Mouse (Mus musculus): ENCODE measurements around the gene Gxylt2. TPM values are rescaled to one million over a fixed set of nuclear protein-coding genes. Genes with fewer than 3 reads are reported as not detected.

Gene Gxylt2
- polyA plus RNA-seq, 1 experiment = 8.5 TPM

DNA sequence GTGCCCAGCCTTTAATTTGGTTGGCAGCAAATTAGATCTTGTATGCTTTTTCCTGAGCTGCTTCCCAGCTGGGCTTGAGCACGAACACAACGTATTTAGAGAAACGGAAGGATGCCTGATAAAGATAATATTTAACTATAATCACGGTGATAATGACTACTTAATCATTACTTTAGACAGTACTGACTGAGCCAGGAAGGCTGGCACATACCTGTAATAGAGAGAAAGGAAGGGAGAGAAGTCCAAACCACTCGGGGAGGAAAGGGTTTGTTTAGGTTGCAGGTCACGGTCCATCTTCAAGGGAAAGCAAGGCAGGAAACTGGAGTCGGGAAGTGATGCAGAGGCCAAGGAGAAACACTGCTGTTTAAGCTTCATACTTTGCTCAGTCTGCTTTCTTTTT is 11.6 kb downstream of the Gxylt2 start:
- DNase-seq (ENCODE audit: low spot score) = no peak

DNA sequence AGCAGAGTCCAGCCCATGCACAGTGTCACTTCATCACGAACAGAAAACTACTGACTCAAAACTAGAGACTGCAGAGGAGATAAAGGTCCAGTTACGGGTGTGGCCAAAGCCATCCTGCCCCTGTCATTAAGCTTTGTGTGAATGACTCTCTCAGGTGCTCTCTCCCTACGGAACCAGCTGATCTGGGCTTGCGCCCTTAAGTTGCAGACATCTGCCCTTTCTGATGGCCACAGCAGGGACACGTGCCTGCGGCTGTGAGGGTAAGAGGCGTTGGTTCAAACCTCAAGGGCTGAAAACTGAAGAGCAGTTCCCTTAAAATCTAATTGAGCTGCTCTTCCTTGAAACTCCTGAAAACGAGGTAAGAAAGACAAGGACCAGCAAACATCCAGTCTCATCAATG is 12.3 kb downstream of the Gxylt2 start:
- DNase-seq (ENCODE audit: low spot score) = no peak

DNA sequence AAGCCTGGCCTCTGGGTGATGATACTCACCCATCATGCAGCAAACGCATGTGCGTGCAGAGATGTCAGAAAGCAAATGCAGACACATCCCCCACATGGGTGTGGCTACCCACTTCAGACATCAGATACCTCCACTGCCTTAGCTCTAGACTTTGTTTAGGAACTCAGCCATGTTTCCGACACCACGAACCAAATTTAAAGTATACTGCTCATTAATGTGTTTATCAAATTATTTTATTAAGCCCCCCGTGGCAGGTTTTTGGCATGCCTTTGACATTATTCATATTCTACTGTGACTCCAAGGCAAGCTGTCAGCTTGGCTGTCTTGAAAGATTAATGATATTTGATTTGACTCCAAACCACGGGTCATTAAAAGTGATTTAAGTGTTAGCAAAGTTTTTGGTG is 15.6 kb downstream of the Gxylt2 start:
- no peak for DNase-seq (ENCODE audit: low spot score)

DNA sequence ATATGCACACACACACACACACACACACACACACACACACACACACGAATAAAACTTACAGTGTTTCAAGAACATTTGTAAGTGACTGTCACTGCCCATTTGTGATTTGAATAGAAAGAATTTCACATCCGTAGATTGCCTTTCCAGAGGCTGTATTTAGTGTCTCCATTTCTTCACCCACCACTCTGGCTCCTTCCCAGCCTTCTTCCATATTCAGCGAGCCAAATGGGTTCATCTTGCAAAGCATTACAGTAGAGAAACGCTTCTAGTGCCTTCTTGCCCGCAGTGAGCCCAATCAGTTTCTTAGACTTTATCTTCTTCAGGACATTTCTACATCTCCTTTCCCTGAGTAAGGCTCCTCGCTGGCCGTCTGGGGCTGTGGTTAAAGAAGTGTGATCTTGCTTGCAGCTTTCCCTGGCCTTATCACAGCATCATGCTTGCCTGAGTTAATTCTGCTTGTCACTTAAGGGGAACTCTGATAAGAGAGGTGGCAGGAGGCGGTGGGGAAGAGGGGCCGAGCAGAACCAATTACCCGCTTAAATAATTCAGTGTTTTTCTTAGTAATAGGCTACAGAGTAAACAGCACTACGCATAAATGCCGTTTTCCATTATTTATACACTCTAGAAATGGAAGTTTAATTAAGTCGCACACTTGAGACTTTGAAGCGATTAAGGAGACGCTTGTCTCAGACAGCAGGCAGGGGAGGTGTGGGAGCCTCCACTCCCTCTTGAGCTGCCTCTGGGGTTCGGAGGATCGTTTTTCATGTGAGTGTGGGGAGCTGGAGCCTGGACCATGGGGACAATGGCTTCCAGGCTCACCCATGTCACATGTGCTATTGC is 16.6 kb downstream of the Gxylt2 start:
- DNase-seq (ENCODE audit: low spot score) = no peak

DNA sequence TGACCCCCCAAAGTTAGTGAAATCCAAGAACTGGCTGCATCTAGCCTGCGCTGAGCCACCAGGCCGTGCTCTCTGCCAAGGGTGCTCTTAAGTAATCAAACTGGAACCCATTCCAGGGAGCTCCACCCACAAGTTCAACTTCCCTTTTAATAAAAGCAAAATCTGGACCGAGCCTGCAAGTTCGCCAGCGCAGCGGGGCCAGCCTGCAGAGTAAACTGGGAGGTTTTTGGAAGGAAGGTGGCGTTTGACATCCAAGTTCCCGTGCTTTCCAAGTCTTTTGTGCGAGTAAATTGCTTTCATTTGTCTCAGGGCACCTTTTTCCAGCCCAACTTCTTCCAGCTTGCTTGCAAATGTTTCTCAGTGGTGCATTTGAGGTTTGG is 27.5 kb downstream of the Gxylt2 start:
- DNase-seq (ENCODE audit: low spot score) = no peak

DNA sequence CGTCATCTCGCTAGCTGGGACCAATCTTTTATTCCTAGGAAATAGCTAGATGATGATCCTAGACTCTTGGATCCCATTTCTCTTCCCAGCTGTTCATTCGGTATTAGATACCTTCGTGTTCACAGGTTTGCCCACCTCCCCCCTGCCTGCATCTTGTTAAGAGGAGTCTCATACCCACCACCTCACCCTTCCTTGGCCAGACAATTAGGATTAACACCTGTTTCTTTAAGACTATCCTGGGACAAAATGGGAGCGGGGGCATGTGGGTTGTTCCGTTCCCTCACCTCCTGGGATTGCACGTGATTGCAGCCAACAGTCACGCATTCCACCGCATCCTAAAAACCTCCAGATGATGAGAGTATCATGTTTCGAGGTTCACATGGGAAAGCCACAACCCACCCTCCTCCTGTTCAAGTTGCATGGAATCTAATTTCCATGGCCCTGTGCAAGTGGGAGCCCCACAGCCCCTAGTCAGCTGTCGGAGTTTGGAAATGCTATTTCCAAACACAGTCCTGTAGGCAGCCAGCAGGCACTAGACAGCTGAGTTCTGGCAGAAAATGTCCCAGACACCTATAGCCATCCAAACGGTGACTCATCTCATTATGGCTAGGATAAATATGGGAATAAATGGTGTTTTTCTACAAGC is 28.0 kb downstream of the Gxylt2 start:
- no peak for DNase-seq (ENCODE audit: low spot score)

DNA sequence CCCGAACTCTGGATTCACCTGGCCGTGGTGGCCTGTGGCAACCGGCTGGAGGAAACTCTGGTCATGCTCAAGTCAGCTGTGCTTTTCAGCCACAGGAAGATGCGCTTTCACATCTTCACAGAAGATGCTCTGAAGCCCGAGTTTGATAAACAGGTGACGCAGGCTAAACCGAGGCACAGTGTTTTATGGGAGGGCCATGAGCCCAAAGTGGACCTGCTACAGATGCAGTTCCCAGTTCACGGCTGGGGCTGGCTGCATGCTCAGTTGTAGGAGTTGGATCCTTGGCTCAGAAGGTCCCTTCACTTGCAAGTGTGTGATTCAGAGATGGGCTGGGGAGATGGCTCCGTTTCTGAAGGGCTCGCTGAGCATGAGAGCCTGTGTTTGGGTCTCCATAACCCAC is 28.7 kb downstream of the Gxylt2 start:
- no peak for DNase-seq (ENCODE audit: low spot score)

DNA sequence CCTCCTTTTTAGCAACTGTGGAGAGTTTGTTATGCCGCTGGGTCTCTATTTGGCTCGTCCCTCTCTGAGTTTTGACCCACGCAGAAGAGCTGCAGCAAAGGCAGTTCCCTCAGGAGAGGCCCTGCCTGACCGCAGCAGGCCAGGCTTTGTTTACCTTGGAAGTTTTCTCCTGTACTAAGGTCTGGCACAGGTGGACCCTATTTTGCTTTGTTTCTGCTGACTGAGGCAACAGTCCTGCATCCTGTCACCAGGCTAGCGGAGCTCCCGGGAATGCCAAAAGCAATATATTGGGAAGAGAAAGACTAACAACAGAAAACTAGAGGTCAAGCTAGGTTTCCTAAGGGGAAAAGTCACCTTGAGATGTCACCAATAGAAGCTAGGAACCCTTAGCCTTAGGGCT is 29.8 kb downstream of the Gxylt2 start:
- no peak for DNase-seq (ENCODE audit: low spot score)

DNA sequence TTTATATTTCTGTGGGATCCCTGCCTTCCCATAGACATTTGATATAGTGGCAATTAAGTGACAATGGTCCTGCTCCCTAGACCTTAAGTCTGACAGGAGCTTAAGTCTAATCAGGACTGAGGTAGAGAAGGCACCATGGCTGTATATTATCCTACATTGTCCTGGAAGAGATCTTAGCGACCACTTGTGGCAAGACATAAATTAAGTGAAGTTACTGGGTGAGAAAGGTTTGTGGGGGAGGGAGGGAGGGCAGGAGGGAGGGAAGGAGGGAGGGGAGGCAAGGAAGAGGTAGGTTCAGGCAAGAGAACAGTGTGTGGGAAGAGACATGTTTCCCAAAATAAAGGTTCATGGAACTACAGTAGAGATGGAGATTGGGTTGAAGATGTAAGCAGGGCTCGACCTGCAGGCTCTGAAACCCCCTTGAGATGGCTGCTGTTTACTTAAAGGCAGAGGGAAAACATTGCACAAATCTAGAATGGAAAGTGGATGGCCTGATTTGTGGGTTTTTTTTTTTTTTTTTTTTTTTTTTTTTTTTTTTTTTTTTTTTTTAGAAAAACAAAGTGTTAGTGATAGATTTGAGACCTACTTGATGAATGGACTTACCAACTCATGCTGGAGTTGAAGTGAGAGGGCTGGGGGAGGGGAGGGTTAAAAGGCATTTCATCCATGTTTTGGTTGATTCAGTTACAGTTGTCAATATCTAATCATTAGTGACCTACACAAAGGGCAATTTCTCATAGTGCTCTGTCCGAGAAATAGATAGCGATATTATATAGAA is 54.1 kb downstream of the Gxylt2 start:
- no peak for DNase-seq (ENCODE audit: low spot score)

DNA sequence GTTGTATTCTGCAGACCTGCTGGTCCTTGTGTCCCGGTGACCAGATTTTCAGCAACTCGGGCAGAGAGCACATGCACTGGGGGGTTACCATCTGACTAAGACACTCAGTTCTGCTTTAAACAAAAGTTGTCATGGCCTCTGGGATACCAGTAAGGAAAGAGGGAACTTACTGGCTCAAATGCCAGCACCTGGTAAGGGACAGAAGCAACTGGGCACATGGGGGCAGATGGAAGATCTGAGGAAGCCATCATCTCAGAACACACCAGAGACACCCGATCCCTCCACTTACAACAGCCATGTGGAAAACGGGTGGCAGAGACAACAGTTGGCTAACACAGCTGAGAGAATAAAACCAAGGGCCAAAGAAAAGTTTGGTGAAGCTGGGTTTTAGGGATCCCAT is 63.2 kb downstream of the Gxylt2 start:
- DNase-seq (ENCODE audit: low spot score) = no peak

DNA sequence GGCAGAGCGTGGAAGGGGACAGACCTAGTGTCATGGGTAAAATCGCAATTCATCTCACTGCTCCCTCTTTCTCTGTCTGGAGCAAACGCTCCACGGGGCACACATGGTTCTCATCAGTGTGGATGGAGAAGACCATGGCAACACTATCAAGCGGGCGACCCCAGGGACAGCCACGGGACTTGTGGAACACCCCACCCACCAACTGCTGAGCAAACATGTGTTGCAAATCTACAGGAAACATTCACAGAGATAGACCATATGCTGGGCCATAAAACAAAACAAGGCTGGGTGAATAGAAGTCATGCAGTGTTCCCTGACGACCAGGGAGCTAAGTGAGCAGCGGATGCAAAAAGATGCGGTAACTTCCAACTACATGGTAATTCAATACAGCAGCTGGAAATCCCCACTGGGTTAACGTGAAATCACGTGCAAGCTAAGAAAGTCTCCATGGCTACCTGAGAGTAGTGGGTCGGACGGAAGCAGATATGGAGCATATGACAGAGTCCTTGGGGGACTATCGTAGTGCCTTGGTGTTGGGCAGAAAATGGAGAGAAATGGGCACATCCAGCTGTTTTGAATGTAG is 71.5 kb downstream of the Gxylt2 start:
- DNase-seq (ENCODE audit: low spot score) = no peak

DNA sequence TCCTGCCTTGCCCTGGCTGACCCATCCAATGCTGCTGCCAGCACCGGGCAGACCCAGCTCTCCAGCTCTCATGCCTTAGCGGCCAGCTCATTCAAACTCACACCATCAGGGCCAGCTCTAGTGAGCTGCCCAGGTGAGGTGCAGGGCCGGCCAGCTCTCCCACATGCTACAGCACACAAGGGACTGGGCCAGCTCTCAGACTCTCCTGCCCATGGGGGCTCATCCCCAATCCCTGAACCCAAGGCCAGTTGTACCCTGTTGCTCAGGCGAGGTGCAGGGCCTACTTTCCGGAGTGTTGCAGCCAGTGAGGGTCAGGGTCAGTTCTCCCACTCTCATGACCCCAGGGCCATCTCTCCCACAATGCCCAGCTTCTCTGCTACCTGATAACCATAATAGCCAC is 74.1 kb downstream of the Gxylt2 start:
- DNase-seq (ENCODE audit: low spot score) = no peak

DNA sequence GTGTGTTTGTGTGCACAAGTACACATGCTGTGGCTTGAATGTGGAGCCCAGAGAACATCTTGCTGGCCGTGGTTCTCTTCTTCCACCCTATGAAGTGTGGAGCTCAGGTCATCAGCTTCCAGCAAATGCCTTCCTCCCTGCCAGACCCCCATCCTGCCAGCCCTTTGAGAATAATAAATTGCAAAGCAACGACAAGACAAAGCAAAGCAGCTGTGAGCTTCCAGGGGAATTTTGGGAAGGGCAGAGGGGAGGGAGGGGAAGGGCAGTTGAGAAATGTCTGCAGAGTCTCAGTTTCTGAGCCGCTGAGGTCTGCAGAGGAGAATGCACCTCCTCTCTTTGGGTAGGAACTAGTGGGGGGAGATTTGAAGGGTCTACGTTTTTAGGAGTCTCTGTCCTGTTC is 75.9 kb downstream of the Gxylt2 start:
- no peak for DNase-seq (ENCODE audit: low spot score)

DNA sequence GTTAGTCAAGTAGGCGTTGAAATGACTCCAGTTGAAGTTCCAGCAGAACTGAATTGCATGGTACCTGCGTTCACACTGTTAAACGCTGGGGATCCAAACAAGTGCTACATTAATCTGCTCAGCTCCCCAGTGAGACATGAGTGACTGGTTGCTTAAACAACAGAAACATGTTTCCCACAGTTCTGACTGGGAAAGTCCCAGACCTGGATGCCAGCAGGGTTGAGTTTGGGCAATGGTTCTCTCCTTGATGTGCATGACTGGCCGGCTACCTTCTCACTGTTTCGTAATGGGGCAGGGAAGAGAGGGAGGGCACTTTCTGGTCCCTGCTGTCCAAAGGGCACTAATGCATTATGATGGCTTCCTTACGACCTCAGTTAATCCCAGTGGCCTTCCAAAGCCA is 77.1 kb downstream of the Gxylt2 start:
- no peak for DNase-seq (ENCODE audit: low spot score)

DNA sequence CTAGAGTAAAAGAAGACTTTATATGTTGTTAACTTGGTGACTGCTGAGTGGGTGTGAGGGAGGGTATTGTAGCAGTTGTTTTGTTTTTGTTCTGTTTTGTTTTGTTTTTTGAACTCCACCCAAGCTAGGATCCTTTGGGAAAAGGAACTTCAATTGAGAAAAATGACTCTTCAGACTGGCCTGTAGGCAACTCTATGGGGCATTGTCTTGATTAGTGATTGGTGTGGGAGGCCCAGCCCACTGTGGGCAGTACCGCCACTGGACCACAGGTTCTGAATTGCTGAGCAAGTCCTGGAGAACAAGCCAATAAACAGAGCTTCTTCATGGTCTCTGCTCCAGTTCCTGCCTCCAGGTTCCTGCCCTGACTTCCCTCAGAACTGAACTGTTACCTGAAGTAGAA is 83.2 kb downstream of the Gxylt2 start:
- DNase-seq (ENCODE audit: low spot score) = no peak

DNA sequence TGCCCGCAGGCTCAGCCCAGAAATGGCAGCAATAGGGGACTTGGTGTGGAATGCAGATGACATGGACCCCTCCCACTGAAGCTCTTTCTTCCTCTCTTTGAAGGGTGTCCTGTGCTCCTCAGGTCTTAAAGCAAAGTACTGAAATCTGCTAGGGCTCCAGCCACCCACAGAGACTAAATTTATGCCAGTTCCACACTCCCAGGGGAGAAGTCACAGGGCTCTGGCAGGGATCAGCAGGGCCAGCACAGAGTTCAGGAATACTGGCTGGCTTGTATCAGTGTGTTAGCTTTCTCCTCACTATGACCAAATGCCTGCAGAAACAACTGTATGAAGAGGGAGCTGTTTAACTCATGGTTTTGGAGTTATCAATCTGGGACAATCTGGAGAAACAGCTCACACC is 84.6 kb downstream of the Gxylt2 start:
- DNase-seq (ENCODE audit: low spot score) = no peak

DNA sequence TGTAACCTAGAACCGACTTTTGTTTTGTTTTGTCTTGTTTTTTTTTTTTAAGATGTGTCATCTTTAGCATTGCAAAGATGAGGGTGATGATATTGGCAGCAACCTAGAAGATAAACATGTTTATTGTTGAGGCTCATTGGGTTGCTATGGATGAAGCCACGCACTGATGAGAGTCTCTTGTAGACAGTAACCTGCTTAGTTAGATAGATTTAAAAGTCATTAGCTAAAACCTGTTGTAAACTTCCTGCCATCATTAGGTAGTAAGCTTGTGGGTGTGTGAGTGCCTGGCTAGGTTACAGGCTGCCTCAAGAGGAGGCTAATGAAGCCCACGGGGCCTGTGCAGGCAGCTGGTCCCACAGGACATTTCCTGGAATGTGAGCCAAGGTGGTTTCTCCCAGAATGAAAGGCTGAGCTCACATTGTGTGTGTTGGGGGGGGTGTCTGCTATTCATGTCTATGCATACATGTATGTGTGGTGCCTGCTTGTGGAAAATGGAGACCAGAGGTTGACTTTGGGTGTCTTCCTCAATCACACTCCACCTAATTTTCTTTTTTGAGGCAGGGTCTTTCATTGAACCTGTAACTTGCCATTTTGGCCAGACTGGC is 87.6 kb downstream of the Gxylt2 start:
- DNase-seq (ENCODE audit: low spot score) = no peak

DNA sequence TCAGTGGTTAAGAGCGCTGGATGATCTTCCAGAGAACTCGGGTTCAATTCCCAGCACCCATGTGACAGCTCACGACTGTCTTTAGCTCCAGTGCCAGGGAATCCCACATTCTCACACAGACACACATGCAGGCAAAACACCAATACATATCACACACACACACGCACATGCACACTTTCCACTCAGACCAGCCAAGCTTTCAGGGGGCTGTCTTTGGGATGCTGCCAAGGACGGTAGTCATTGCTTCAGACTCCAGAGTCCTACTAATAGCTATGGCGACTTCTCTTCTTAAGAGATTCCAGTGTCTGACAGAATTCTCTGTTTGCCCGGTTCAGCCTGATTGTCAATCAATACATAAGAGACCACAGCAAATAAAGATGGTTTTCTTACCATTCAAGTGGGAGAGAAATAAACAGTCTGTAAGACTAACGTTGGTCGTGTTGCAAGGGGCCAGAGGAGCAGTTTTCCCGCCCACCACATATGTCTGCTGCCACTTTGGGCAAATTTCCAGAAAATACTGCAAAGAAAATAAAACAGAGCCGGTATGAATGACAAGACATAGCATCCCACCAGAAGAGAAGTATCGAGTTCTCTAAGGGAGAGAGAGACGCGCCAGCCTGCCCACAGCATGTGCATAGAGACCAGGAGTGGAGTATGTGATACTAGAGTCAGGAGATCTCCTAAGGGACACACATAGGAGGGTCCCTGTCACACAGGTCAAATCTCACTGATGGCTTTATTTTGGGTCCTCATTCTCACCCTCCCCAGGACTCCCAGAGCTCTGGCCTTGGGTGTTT is 88.6 kb downstream of the Gxylt2 start:
- no peak for DNase-seq (ENCODE audit: low spot score)

DNA sequence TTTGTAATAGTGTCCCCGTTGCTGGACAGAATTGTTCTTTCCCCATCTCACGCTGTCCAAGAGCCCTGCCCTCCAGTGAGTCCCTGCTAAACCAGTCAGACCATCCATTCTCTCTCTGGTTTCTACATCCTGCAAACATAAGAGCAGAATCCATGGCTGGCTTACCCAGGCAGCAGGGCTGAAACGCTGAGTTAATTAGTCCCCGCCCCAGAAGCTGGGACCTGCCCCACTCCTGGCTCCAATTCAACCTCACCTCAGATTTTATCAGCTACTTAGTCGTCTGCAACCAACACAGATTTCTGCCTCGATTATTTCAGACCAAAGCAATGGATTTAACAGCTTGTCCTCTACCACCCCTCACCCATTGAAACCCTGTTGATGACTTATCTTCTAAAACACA is 91.3 kb downstream of the Gxylt2 start:
- no peak for DNase-seq (ENCODE audit: low spot score)

DNA sequence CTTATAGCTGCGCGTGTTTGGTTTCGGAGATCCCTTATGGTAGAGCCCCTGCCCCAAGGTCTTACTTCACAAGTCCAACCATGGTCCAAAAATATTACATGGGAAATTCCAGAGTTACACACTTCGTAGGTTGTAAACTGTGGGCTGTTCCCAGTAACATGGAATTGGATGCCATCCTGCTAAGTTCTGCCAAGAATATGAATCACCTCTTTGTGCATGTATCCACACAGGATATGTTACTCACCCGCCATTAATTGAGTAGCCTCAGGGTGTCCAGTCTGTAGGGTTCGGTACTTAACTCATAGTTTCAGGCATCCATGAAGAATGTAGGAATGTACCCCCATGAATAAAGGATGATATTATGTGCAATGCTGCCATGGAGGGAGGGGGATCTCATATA is 94.8 kb downstream of the Gxylt2 start:
- DNase-seq (ENCODE audit: low spot score) = no peak

DNA sequence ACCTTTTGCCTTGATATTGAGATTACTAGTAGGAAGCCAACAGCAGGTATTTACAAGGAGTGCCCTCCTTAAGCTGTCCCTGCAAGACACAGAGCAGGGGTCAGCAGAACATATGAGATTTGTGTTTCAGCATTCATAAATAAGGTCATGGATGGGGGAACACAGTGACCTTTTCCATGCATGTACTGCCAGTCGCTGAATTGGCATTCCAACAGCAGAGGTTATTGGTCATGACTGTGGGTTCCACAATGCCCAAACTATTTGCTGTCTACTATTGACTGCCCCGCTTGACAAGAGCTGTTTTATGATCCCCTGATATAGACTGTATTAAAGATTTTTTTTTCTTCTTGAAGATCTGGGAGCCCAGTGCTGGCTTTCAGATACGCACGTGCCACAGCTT is 95.2 kb downstream of the Gxylt2 start:
- no peak for DNase-seq (ENCODE audit: low spot score)
